Mouse (Mus musculus): ENCODE results near the gene Uba6.

Uba6 gene

DNA sequence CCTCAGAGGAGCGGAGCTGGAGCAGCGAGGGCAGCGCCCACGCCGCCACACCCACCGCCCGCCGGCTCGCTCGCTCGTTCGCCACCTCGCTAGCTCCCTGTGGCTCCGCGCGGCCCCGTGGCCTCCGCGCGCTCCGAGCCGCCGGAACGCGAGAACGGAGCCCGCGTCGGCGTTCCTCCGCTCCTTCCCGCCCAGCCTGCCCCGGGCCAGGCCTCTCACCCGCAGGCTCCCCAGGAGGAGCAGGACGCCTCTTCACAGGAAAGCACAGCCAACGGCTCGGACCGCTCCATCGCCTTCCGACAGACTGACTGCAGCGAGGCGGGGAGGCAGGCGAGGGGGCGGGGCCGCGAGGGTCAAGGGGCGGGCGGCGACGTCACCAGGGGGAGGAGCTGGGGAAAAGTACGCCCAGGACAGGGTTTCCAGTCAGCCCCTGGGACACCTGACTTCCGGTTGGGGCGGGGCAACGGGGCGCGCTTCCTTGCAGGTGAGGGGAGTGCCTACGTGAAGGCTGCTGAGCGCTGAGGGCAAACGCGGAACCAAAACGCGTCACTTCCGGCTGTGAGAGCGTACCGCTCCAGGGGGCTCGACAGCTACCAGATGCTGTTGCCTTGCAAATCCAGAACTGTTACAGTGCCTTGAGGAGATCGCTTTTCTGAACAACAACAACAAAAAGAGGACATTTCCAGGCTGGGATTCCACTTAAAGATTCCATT lies at the start of gene Uba6:
Gene Uba6 (minus strand): TSS at position 355 of the 713 bp plus-strand sequence.
- DNase-seq (ENCODE audit: extremely low read depth, insufficient read length, low spot score), result peak; percentile 96

DNA sequence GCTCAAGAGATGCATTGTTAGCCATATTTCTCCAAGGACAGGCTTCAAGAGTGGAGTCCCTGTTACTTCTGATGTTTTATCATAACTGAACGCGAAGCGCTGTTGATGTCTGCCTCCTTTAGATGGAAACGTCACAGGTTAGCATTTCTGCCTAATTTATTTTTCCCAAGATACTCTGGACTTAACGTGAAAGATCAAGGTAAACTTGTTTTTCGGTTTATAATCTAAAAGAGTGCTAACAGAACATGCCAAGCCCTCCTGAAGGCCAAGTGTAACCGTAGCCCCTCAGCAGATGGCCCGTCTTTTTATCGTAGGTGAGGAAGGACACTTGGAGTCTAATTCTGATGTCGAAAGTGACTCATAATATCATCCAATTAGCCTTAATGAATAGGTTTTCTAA lies 25.2 kb upstream of the Uba6 start, which contains the start of gene Gnrhr:
Gene Gnrhr (minus strand): TSS at position 101 of the 400 bp plus-strand sequence.
- DNase-seq (ENCODE audit: extremely low read depth, insufficient read length, low spot score), result no peak

DNA sequence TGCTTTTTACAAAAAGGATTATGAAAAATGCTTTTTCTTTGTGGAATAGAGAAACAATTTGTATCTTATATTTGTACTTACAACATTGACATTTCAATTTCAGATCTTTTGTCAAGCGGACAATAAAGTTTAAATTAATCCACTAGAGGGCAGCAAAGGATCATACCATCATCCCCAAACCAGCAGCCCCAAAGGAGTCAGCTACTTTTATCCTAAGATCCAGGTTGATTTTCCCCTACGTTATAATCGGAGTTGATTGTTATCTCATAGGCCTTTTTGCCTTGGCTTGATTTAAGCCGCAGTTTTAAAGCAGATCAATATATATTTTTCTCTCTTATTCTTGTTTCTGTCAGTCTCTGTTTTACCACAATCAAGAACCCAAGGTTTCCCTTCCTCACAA lies 18.8 kb upstream of the Uba6 start:
- DNase-seq (ENCODE audit: extremely low read depth, insufficient read length, low spot score), result peak; percentile 7

DNA sequence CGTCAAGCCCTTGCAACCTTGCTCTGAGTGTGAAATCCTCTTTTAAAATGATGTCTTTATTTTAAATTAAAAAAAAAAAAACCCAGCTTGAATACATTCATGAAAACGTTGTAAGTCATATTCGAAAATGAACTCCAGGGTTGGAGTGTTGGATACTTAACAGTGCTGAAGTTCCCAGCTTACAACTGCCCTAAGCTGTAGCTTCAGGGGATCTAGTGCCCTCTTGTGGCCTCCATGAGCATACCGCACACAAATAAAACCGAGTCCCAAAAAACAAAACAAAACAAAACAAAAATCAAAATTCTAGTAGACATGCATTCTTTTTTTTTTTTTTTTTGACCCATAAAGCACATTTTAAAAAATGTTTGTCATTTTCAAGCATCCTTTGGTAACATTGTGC lies 18.2 kb upstream of the Uba6 start:
- no peak for DNase-seq (ENCODE audit: extremely low read depth, insufficient read length, low spot score)

DNA sequence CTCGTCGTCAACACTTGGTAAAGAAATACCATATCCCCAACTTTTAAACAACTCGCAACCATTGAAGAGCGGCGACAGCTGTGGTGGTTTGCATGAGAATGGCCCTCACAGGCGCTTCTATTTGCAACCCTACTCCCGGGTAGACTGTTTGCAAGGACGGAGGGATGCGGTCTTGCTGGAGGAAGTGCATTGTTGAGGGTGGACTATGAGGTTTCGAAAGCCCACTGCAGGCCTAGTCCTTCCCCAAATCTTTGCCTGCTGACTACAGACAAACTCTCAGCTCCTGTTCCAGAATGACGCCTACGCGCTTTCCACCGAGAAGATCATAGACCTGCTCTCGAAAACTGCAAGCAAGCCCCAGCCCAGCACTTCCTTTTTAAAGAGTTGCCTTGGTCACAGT lies 17.7 kb upstream of the Uba6 start:
- DNase-seq (ENCODE audit: extremely low read depth, insufficient read length, low spot score), result no peak

DNA sequence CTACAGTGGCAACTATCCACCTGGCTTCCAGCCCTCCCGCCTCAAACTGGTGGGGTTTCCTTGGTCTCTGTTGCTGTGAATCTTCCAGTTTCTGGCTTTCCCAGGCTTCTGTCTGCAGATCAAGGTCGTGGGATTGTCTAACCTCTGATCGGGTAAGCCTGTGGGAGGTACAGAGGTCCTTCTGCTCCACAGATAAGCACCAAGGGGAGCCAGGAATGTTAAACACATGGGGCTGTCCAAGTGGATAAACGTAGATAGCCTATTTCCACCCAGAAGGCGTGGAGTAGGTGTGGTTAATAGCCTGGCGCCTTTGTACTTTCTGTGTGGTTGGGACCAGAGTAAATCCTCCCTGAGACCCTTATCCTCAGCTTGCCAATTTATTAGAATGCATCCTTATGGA lies 14.8 kb upstream of the Uba6 start:
- no peak for DNase-seq (ENCODE audit: extremely low read depth, insufficient read length, low spot score)

DNA sequence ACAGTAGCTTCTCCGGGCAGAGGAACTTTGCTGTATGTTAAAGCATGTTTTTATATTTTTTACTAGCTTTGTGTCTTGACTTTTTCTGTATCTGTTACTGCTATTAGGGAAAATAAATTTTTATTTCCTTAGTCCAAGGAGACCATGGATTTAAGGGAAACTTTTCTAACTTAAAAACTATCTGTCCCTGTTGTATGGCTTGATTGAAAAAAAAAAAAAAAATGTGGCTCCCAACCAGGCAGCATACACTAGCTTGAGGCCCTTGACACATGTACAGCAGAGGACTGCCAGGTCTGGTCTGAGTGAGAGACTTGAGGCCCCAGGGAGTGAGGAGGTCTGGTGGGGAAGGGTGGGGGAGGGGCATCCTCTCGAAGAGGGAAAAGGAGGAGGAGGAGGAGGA lies 1.2 kb upstream of the Uba6 start:
- DNase-seq (ENCODE audit: extremely low read depth, insufficient read length, low spot score), result no peak

DNA sequence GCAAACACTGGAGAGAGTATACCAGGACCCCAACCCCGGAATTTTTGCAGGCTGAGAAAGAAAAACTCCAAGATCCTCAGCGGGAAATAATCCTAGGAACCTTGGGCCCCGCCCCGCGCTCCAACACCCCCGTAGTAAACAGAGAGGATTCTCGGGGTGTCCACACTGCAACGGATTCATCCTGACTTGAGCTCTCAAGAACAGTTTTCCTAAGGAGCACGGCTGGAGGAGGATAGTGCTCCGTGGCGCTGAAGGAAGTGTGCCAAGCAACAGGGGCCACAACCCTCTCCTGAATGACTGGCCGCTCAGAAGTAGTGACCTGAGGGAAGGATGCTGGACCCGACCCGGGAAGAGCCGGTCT lies 535 bp downstream of the Uba6 start:
- no peak for DNase-seq (ENCODE audit: extremely low read depth, insufficient read length, low spot score)

DNA sequence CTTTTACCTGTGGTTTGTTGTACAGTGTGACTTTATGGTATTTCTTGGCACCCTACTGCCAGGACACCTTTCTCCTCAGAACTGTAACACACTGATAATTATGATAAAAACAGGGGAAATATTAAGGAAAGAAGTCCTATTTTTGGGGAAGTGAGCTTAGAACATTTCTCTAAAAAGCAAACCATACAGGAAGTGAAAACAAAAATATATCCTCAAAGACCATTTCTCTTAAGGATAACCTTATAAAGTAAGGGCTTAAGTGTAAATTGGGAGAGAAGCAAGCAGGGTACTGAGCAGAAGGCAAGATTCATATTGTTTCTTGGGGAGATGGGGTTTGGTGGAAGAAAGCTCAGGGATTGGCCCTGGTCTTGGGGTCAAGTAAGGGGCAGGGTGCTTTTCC lies 42.8 kb downstream of the Uba6 start:
- no peak for DNase-seq (ENCODE audit: extremely low read depth, insufficient read length, low spot score)

DNA sequence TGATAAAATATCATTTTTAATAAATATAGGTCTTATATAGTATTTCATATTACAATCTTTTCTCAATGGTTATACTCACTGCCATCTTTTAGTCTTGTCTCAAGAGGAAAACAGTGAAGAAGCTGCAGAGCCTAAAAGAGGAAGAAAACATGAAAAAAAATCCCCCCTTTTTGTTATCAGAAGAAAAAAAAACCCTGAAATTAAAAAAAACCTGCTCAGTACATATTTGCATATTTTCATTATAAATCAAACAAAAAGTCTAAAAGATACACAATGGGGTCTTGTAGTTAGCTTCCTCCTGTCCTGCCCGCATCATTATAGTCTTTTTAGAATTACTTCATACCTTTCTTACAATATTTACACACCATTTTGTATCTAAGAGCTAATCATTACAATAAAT lies 43.9 kb downstream of the Uba6 start:
- no peak for DNase-seq (ENCODE audit: extremely low read depth, insufficient read length, low spot score)

DNA sequence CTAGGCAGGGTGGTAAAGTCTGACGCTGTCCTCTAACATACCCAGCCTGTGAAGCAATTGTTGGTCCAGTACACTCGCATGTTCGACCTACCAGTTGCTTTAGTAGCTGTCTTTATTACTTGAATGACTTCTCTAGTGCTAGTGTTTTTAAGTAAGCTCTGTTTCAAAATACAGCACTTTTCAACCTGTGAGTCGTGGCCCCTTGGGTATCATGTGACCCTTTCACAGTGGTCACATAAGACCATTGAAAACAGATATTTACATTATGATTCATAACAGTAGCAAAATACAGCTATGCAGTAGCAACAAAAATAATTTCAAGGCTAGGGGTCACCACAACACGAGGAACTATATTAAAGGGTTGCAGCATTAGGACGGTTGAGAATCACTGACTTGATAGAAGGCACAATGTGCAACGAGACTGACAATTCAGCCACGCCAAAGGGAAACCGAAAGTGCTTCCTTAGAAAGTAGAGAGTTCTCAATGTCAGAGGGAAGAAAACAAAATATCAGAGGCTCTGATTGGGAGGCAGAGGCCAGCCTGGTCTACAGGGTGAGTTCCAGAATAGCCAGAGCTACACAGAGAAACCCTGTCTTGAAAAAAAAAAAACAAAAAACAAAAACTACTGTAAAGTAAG lies 54.0 kb downstream of the Uba6 start:
- DNase-seq (ENCODE audit: extremely low read depth, insufficient read length, low spot score), result no peak

DNA sequence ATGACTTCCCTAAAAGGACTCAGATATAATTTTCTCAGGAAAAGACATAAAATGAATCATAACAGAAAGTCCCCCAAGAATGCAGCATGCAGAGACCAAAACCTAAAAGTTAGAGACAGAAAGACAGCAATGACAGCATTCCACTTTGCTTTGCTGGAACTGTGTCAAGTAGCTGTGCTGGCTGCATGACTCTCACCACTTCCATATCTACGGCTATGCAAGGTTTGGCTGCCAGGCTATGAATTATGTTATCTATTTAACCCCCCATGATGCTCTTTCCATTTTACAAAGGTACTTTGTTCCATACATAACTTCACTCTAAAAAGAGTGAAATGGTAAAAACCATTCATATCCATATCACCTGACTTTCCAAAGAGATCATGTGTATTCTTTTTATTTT lies 58.6 kb downstream of the Uba6 start:
- no peak for DNase-seq (ENCODE audit: extremely low read depth, insufficient read length, low spot score)

DNA sequence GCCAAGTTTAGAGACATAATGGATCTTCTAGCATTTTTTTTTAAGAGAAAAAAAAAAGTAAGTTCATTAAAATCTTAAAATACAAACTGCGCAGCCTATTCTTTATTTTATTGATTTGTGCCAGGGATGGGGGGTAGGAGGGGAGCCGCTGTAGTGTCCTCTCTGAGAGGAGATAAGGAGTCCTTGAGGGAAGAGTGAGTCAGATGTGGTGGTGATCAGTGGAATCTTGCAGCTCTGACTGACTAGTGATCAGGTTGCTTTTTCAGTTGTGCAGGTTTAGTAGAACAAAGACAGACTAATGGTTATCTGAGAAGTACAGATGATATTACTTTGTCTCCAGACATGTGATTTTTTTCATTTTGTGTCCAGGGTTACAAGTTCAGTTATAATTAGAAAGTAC lies 59.6 kb downstream of the Uba6 start:
- DNase-seq (ENCODE audit: extremely low read depth, insufficient read length, low spot score), result no peak

DNA sequence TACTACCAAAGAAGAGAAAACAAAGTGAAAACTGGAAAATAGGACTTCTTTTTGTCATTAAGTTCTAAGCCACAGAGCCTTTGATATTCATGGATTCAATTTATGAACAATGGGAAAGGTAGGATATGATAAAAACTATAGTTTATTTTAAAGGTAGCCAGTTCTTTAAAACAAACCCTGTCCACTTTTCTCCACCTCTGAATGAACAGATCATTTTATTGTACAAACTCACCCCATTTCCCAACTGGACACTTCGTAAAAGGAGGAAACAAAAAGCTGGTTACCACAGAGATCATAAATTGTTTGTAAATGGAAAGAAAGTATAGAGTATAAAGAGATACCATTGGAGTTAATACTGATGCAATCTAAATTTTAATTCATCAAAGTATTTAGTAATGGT lies 61.5 kb downstream of the Uba6 start:
- no peak for DNase-seq (ENCODE audit: extremely low read depth, insufficient read length, low spot score)

DNA sequence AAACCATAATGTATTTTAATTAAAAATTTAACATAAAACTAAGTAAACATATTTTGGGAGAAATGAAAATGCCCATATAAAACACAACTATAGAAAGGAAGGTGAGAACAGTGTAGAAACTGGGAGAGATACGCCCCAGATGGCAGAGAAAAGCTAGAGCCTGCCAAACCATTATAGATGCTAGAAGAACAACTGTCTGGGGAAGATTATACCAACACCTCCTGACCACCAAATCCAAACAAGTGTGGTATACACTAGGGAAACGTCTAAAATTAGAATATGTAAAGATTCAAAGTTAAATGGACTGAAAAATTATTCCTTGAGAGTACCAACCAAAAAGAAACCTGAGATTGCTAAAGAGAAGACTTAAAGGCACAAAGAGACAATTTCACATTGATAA lies 66.0 kb downstream of the Uba6 start:
- DNase-seq (ENCODE audit: extremely low read depth, insufficient read length, low spot score), result no peak

DNA sequence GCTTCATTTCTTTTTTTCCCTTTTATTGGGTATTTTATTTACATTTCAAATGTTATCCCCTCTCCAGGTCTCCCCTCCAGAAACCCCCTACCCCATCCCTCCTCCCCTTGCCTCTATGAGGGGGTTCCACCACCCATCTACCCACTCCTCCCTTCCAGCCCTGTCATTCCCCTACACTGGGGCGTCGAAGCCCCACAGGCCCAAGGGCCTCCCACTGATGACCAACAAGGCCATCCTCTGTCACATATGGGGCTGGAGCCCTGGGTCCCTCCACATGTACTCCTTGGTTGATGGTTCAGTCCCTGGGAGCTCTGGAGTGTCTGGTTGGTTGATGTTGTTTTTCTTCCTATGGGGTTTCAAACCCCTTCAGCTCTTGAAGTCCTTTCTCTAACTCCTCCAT lies 70.4 kb downstream of the Uba6 start:
- no peak for DNase-seq (ENCODE audit: extremely low read depth, insufficient read length, low spot score)

DNA sequence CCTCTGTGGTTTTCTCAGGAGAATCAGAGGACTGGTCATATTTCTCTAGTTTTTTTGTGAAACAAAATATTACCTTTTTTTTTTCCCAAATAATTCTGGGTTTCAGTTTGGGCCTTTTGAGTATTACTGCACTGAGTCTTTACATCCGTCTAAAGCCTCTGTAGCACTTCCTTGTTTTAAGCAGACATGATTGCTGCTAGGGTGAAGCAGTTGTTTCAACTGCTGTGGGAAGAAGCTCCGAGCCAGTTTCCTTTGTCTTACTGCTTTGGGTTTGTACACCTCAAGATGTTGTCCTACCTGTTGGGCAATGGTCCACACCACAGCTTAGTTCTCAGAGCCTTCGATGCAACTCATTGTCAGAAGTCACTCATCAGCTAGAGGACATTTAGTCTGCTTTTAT lies 72.0 kb downstream of the Uba6 start:
- no peak for DNase-seq (ENCODE audit: extremely low read depth, insufficient read length, low spot score)

DNA sequence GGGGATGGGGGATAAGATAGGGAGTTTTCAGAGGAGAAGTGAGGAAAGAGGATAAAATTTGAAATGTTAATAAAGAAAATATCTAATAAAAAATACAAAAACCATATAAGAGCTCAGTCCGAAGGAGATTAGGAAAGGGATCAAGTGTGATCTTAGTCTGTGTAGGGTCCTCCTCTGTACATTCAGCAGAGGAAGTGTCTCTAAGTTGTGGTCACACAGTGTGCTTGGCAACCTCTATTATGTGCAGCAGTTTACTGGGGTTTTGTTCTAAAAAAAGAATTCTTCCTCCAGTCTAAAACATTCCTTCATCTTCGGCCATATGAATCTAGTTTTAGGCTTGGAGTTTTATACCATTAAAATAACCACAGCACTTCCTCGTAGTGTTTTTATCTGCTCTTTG lies 73.6 kb downstream of the Uba6 start:
- no peak for DNase-seq (ENCODE audit: extremely low read depth, insufficient read length, low spot score)

DNA sequence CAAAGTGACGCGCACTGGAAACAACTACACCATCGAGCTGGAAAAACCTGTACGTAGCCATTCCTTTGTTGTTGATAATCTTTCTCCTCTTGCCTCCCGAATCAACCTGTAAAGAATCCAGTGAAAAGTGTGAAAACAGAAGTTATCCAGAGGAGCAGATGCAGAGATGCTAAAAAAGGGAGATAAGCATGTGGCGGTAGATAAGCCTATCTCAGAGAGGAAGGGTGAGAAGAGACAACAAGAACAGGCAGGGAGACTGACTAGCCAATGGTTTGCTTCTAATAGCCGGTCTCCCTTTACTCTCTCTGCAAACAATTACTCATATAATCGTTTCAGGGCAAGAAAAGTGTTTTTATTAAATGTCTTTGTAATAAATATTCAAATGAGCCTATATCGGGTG lies 77.8 kb downstream of the Uba6 start:
- DNase-seq (ENCODE audit: extremely low read depth, insufficient read length, low spot score), result no peak

DNA sequence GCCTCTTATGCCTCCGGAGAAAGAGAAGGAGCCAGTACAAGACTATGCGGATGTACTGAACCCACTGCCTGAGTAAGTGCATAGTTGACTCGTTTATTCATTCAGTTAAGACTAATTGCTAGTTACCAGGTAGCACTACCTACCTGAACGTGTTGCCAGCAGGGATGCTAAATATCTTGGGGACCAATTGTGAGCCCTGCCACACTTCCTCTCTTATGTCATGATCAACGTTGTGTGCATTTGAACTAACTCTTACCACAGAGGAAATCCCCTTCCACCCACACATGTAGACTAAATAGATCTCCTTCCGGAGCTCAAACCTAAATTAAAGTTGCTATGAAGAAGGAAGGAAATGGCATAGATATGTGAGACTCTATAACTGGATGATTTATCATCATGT lies 85.9 kb downstream of the Uba6 start:
- DNase-seq (ENCODE audit: extremely low read depth, insufficient read length, low spot score), result no peak

DNA sequence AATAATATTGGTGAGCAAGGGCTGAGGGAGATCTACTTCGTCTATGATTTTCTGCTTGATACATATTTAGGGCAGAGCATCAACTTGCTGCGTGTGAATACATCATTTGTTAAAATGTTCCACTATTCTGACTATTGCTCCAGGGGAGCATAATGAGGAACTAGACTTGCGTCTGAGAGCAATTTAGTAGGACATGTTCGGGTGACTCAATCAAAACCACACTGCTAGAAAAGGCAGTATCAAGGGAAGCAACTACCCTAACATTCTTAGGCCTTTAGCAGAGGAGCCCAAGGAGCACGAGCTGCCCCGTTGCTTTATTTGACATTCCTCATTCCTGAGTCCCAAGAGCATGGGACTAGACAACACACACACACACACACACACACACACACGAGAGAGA lies 87.6 kb downstream of the Uba6 start:
- no peak for DNase-seq (ENCODE audit: extremely low read depth, insufficient read length, low spot score)

DNA sequence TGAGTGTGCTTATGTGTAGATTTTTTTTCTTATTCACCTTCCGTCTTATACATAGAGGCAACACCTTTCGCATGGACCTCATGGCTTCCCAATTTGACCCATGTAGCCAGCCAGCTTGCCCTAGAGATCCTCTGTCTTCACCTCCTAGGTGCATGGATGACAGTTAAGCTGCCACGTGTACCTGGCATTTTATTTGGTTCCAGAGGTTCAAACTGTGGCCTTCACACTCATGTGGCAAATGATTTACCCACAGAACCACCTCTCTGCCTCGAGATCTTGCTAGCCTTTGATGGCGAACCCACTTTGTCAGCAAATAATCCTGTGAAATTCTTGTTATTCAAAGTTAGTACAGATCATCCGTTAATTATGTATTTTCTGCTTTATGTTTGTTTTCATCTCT lies 88.6 kb downstream of the Uba6 start:
- no peak for DNase-seq (ENCODE audit: extremely low read depth, insufficient read length, low spot score)

Measured in 3134 (cell line).